Mouse (Mus musculus) intestine, postnatal 0 days (tissue): ENCODE data around the gene Tecpr1. TPM values are rescaled to one million over a fixed set of nuclear protein-coding genes. Genes with fewer than 3 reads are reported as not detected.

Experiments used
- ATAC-seq: fragments of 200-750 bp; cut with Nextera tagmentation; 2 replicates; pipeline ENCODE4 v1.8.0; 2017; ENCODE audit warnings: mild to moderate bottlenecking, moderate TSS enrichment, moderate library complexity
- H3K27ac ChIP-seq: fragments of 300-500 bp; sonication (generic); 2 replicates; pipeline ENCODE4 v1.5.1; 2014; ENCODE audit warnings: mild to moderate bottlenecking, low read depth, low read length, moderate library complexity
- H3K27me3 ChIP-seq: fragments of 300-500 bp; sonication (generic); replicated peaks from 2 replicates; pipeline ENCODE4 v1.6.1; 2014; ENCODE audit warnings: low read length, mixed read lengths; ENCODE audit not compliant: control insufficient read depth, insufficient read depth
- H3K36me3 ChIP-seq: fragments of 300-500 bp; sonication (generic); 2 replicates; pipeline ENCODE4 v1.6.1; 2014; ENCODE audit warnings: mild to moderate bottlenecking, moderate library complexity; ENCODE audit not compliant: control insufficient read depth, insufficient read depth
- H3K4me1 ChIP-seq: fragments of 300-500 bp; sonication (generic); replicated peaks from 2 replicates; pipeline ENCODE4 v1.6.1; 2014; ENCODE audit warnings: antibody characterized with exemption, low read length, mixed read lengths; ENCODE audit not compliant: control insufficient read depth, insufficient read depth
- H3K4me2 ChIP-seq: fragments of 300-500 bp; sonication (generic); replicated peaks from 2 replicates; pipeline ENCODE4 v1.6.1; 2014; ENCODE audit warnings: low read depth, mild to moderate bottlenecking, moderate library complexity
- H3K4me3 ChIP-seq: fragments of 300-500 bp; sonication (generic); 2 replicates; pipeline ENCODE4 v1.5.1; 2014; ENCODE audit warnings: low read depth, low read length
- H3K9ac ChIP-seq: fragments of 300-500 bp; sonication (generic); 2 replicates; pipeline ENCODE4 v1.6.1; 2014; ENCODE audit warnings: mild to moderate bottlenecking, low read depth, low read length
- H3K9me3 ChIP-seq: fragments of 300-500 bp; sonication (generic); 2 replicates; pipeline ENCODE4 v1.6.1; 2016; ENCODE audit warnings: mixed run types; ENCODE audit not compliant: control insufficient read depth
- CTCF ChIP-seq: sonication (generic); IDR thresholded peaks from 2 replicates; pipeline ENCODE4 v1.5.1; 2016; ENCODE audit warnings: low read depth, mild to moderate bottlenecking, control low read depth, antibody characterized with exemption, moderate library complexity
- WGBS: fragments of 180-500 bp; shearing (Covaris S2); extraction: QIAGEN DNeasy Blood & Tissue Kit; methylation state at CpG from one replicate; pipeline ENCODE4 v1.1.7; 2014; 5-methylcytosine and 5-hydroxymethylcytosine counted together
- polyA plus RNA-seq: library from polyadenylated mRNA; unstranded; fragments of >200 nt; fragmentation: Nextera tagmentation; extraction: Ambion mirVana; gene quantifications from 2 replicates; pipeline ENCODE4 v1.2.1, GENCODE M21; 2015

The Tecpr1 gene
- polyA plus RNA-seq, 1 experiment from 2014 or later: 10.7 TPM

DNA sequence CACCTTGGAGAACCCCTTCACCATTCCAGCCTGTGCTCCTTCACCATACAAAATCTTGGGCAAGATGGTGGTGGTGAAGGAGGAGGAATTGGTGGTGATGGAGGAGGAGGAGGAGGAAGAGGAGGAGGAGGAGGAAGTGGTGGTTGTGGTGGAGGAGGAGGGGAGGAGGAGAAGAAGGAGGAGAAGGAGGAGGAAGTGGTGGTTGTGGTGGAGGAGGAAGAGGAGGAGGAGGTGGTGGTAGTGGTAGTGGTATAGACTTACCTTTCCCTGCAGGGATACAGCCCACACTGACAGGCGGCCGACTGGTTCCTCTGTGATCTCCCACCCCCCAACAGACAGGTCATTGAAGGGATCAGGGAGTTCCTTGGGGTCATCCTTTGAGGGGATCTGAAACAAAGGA is 7.4 kb downstream of the Tecpr1 start:
- WGBS: 77% methylated on average over 2 of the region's 2 CpGs
- no peaks in the 10 kb centered on the region for H3K9me3 ChIP-seq
- no peak overlapping the region for H3K4me2 ChIP-seq
- no peak overlapping the region for H3K4me3 ChIP-seq
- no peak for TF ChIP-seq CTCF
- H3K36me3 ChIP-seq: peaks cover 41% of the 10 kb centered on the region
- H3K9ac ChIP-seq: no peak overlapping the region
- ATAC-seq: no peak
- H3K27me3 ChIP-seq: no peaks in the 10 kb centered on the region
- H3K27ac ChIP-seq: no peak overlapping the region
- no peaks in the 10 kb centered on the region for H3K4me1 ChIP-seq

DNA sequence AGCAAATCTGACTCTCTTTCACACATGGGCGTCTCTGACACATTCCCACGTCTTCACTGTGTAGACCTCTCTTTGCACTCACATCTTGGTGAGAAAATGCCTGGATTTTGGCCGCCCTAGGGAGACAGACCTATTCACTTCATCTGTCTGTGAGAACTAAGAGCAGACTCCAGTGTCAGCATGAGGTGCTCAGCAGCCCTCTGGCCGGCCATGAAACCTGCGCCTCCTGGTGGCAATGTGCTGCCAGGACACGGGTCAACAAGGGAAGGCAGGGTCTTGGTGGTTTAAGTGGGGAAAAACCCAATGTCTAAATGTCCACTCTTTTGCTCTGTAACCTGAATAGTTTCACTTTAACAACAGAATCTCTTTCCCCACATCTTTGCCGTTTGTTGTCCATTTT is 9.0 kb downstream of the Tecpr1 start:
- no peak overlapping the region for H3K4me3 ChIP-seq
- no peak overlapping the region for H3K27ac ChIP-seq
- H3K4me2 ChIP-seq: no peak overlapping the region
- H3K9me3 ChIP-seq: no peaks in the 10 kb centered on the region
- no peaks in the 10 kb centered on the region for H3K27me3 ChIP-seq
- H3K9ac ChIP-seq: no peak overlapping the region
- H3K4me1 ChIP-seq: no peaks in the 10 kb centered on the region
- peaks cover 57% of the 10 kb centered on the region for H3K36me3 ChIP-seq
- WGBS: 37% methylated on average over 7 of the region's 7 CpGs
- 0 out of 2 replicates have a peak, but pooled peaks have one; percentile 14 for ATAC-seq
- peak; percentile 90 for TF ChIP-seq CTCF

DNA sequence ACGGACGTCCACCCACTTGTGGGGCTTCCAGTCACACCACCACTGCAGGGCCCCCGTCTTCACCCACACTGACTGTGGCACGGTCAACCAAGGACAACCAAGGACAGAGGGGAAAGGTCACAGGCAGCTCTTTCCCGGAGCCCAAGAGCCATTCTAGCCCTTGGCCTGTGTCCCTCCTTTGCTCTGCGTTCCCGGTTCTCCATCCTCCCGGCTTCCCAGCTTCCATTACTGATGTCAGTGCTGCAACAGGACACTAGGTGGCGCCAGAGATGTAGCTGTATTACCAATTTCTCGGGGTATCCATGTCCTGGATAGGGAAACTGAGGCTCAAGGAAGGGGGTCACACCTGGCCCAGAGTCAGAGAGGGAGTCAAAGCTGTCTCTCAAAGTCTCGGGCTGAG is 15.9 kb downstream of the Tecpr1 start:
- no peak overlapping the region for H3K4me3 ChIP-seq
- no peaks in the 10 kb centered on the region for H3K4me1 ChIP-seq
- no peak overlapping the region for H3K27ac ChIP-seq
- no peak overlapping the region for H3K9ac ChIP-seq
- peak; percentile 89 for TF ChIP-seq CTCF
- H3K36me3 ChIP-seq: peaks cover 82% of the 10 kb centered on the region
- WGBS: 49% methylated on average over 11 of the region's 11 CpGs
- H3K27me3 ChIP-seq: no peaks in the 10 kb centered on the region
- no peak overlapping the region for H3K4me2 ChIP-seq
- no peak; the same call in 1 of the 2 replicates for ATAC-seq
- H3K9me3 ChIP-seq: no peaks in the 10 kb centered on the region

DNA sequence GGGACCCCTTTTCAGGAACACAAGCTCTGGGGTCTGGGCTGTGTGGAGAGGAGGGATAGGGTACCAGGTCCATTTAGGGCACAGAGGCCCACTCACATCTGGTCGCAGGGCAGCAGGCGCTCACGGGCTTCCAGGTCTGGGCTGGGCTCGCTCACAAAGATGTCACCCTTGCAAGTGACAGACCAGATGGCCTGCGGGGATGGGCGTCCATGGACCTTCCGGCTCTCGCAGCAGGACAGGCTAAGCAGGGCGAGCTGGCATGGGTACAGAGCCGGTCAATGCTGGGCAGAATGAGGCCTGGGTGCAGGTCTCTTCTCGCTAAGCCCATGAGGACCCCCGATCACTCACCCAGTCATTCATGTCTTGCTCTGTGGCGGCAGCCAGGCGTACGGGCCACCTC is 17.3 kb downstream of the Tecpr1 start:
- H3K9me3 ChIP-seq: no peaks in the 10 kb centered on the region
- H3K36me3 ChIP-seq: peaks cover 81% of the 10 kb centered on the region
- no peak overlapping the region for H3K4me2 ChIP-seq
- H3K27me3 ChIP-seq: no peaks in the 10 kb centered on the region
- TF ChIP-seq CTCF: no peak
- ATAC-seq: no peak
- H3K4me1 ChIP-seq: no peaks in the 10 kb centered on the region
- no peak overlapping the region for H3K4me3 ChIP-seq
- H3K27ac ChIP-seq: no peak overlapping the region
- WGBS: 97% methylated on average over 15 of the region's 15 CpGs
- no peak overlapping the region for H3K9ac ChIP-seq

DNA sequence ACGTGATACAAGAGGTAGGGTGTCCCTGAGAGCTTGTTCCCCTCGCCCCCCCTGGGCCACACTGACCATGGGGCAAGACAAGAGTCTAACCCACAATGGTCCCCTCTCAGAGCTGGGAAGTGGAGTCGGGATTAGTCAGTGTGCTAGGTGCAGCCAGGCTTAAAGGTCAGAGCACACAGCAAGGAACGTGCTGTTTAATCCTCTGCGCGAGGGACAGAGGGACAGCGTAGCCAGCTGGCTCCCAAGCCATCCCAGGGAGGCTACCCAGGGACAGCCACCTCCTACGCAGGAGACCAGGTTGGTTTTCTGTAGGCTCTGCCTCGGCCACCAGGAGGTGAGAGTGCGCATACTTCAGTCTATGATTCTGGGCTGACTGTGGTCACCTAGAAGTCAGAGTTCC is 18.5 kb downstream of the Tecpr1 start:
- 82% methylated on average over 10 of the region's 10 CpGs for whole genome bisulfite sequencing
- no peaks in the 10 kb centered on the region for H3K27me3 ChIP-seq
- H3K4me1 ChIP-seq: no peaks in the 10 kb centered on the region
- H3K4me2 ChIP-seq: no peak overlapping the region
- peaks cover 79% of the 10 kb centered on the region for H3K36me3 ChIP-seq
- no peak for ATAC-seq
- H3K4me3 ChIP-seq: no peak overlapping the region
- no peak overlapping the region for H3K9ac ChIP-seq
- H3K27ac ChIP-seq: no peak overlapping the region
- H3K9me3 ChIP-seq: no peaks in the 10 kb centered on the region
- TF ChIP-seq CTCF: no peak

DNA sequence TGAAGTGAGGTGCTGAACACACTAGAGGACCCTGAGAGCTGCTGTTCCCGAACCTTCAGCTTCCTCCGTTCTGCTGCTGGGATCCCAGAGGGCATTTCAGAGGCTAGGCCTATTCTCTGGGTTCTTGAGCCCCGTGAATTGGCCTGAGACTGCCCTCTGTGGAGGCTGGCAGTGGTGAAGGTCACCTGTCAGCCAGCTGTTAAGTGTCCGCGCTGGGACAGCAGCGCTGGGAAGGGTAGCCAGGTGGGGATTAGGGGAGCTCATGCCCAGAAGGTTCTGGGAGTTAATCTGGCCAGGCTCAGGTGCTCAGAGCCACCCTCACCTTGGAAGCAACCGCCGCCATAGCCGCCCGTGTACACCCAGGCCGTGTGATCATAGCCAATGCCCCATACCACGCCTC is 19.1 kb downstream of the Tecpr1 start:
- H3K27me3 ChIP-seq: no peaks in the 10 kb centered on the region
- no peak overlapping the region for H3K4me2 ChIP-seq
- 92% methylated on average over 12 of the region's 12 CpGs for WGBS
- H3K4me3 ChIP-seq: no peak overlapping the region
- no peaks in the 10 kb centered on the region for H3K9me3 ChIP-seq
- no peak for ATAC-seq
- H3K9ac ChIP-seq: no peak overlapping the region
- H3K27ac ChIP-seq: no peak overlapping the region
- TF ChIP-seq CTCF: no peak
- H3K4me1 ChIP-seq: no peaks in the 10 kb centered on the region
- peaks cover 75% of the 10 kb centered on the region for H3K36me3 ChIP-seq

DNA sequence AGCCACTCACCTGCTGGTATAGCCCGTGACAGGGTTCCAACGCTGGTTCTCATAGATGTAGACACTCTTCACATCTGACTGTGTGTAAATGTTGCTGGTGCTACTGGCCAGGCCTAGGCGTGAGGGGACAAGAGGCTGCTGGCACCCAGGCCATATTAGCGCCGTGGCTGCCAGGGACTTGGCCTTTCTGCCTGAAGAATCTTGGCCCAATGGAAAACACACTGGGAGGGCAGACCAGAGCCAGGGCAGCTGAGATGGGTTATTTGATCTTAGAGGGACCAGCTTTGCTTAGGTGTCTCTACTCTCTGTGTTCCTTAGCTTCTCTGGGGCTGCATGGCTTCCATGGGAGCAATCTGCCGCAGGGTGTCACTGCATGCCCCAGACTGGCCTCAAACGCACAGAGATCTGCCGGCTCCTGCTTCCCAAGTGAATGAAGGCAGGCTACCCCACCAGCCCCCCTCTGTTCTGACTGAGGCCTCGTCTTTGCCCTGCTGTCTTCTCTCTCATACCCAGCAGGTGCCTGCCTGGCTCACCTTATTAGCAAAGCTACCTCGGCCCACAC is 19.9 kb downstream of the Tecpr1 start:
- TF ChIP-seq CTCF: no peak
- Histone ChIP-seq H3K4me1 (no peaks in the 10 kb centered on the region), H3K4me2 (no peak overlapping the region), H3K36me3 (peaks cover 72% of the 10 kb centered on the region), H3K27me3 (no peaks in the 10 kb centered on the region), H3K27ac (no peak overlapping the region), H3K9ac (no peak overlapping the region), H3K4me3 (no peak overlapping the region), H3K9me3 (no peaks in the 10 kb centered on the region)
- WGBS: 93% methylated on average over 10 of the region's 10 CpGs
- no peak for ATAC-seq
